Mouse (Mus musculus) lung, postnatal 10 days (tissue): ENCODE measurements around the gene Olfr1313.
"Not testable (repeated sequence)": the region's sequence is repeated elsewhere in the genome, so short reads cannot be mapped to it uniquely, and the experiment has no call there.

Source experiments
- DNase-seq: peaks from one replicate; pipeline ENCODE4 v3.0.0; 2021

The Olfr1313 gene

DNA sequence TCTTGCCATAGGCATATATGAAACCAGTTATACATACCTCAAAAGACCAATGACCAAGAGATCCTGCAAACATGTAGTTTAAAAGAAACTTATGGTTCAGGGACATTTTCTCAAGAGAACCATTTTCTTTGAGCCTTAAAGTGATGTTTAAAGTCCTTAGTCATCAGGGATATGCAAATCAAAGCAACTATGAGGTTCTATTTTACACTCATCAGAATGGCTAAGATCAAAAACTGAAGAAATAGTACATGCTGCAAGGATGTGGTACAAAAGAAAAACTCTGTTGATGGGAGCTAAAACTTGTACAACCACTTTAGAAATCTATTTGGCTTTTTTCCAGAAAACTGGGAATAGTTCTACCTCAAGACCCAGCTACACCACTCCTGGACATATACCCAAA, at the start of gene Olfr1313:
TSS of gene Olfr1313 (minus strand) at position 101 of the 400 bp plus-strand sequence.
- DNase-seq: no peak

DNA sequence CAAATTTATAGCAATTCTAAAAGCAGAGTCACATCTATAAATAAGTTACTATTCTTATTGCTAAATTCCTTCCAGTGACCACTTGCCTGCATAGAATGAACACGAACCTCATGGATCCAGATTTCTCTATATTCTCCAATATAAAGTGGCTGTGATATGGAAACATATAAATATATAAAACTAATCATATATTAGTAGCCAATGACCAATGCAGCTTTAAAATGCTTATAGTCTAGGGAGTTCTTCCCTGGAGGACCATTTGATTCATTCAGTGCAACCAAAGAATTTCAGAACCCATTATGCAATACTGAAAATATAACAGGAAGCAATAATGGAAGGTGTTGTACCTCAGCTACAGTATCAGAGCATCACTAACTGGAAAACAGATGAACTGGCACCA, 37.7 kb upstream of the Olfr1313 start, which contains the start of gene Olfr1315-ps1:
TSS of gene Olfr1315-ps1 (minus strand) at position 101 of the 400 bp plus-strand sequence.
- DNase-seq: no peak

DNA sequence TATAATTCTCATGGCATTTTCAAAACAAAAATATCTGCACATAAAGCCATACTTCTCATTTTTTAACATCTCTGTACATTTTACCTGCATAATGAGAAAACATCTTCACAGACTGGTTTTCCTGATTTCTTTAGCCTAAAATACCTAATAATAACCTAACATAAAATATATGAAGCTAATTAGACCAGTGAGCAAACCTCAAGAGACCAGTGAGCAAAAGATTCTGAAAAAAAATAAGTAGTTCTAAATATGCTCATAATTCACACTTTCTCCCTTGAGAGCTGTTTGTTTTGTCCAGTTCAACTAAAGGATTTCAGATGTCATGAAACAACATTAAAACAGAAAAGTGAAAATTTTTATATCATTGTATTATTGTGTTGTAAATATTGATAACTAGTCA, 19.0 kb upstream of the Olfr1313 start, which contains the start of gene Olfr1314:
TSS of gene Olfr1314 (minus strand) at position 101 of the 400 bp plus-strand sequence.
- no peak for DNase-seq

DNA sequence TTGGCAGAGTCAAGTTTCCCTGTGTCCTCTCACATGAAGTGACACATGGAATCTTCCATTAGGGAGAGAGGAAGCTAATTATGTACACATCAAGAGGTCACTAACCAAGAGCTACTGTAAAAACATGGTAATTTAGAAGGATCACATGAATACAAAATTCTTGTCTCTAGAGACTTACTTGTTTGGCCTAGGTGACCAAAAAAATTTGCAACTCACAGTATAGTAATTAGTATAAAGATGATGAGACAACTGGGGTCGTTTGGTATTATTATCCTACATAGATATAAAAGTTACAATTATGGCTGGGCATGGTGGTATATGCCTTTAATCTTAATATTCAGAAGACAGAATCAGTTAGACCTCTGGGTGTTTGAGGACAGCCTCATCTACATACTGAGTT, 27.5 kb downstream of the Olfr1313 start, which contains the start of gene Olfr1312:
TSS of gene Olfr1312 (minus strand) at position 101 of the 400 bp plus-strand sequence.
- DNase-seq: no peak

DNA sequence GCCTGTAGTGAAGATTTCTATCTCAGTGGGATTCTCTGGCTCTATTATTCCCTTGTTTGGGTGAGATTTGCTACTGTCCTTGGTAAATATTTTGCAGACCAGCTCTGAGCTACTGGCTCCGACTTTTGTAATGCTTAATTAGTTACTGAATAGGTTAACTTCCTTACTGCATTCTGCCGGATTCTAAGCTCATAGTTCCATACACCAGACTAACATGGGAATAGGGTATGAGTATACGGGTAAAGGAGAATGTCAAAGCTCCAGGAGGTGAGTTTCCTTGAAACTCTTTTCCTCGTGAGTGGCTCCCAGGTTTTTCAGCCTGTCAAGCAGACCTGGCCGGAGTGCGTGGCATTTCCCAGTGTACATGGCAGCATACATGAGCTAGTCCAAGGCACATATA, 50.7 kb downstream of the Olfr1313 start:
- DNase-seq: not testable (repeated sequence)

DNA sequence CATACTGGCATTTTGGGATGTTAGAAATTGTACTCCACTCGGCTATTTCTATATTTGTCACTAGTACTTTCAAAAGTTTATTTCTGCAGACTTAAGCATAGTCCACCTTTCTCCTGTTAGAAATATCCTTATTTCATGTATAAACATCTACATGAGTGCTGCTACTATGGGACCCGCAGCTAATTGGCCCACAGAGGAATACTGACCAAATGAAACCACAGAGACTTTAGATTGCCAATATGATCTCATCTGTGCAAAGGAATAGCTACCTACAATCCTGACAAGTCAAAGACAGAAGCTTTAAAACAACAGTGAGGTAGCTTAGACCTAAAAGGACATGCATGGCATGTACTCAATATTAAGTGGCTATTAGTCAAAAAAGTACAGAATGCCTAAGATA, 53.3 kb downstream of the Olfr1313 start, which contains the start of gene Olfr1311:
TSS of gene Olfr1311 (minus strand) at position 101 of the 400 bp plus-strand sequence.
- DNase-seq: no peak
